Mouse (Mus musculus) spleen, embryonic (tissue): ENCODE results near the gene Tom1l2.

Source experiments
- CTCF ChIA-PET: fragments of 350-600 bp; sonication (Branson Sonifier 250); formaldehyde crosslinking; loops from one replicate; lab custom pipeline; 2022; lab: Charles Lee

The Tom1l2 gene

DNA sequence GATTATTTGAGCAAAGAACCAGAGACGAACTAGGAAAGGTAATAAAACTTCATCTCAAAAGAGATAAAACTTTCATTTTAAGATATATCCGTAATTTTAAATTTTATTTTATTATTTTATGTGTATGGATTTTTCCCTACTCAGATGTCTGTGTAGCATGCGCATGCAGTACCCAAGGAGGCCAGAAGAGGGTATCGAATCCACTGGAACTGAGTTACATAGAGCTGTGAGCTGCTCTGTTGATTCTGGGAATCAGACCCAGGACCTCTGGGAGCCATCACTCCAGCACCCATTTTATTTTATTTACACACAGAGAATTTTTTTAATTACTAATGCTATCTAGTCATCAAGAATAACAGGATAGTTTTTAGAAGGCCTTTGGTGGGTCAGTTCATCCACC, 45.9 kb downstream of the Tom1l2 start:
- CTCF ChIA-PET: interaction anchor here (0.7 kb wide), 1 partner anchor 76 kb away, joined by 13 read pairs; no protein-coding TSS in a partner anchor

DNA sequence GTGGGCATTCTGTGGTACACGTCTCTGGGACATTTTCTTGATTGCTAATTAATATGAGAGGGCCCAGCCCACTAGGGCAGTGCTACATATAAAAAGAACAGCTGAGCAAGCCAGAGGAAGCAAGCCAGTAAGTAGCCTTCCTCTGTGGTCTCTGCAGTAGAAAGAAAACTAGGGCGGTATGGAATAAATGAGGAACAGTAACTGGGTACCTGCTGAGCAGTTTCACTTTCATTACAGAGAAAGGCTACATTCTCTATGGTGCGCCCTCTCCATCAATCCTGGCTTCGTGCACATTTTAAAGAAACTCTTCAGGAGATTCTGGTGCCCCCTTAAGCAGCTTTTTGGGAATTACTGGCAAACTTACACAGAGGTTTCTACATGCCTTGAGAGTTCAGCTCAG, 47.1 kb downstream of the Tom1l2 start:
- CTCF ChIA-PET: no interaction called here

DNA sequence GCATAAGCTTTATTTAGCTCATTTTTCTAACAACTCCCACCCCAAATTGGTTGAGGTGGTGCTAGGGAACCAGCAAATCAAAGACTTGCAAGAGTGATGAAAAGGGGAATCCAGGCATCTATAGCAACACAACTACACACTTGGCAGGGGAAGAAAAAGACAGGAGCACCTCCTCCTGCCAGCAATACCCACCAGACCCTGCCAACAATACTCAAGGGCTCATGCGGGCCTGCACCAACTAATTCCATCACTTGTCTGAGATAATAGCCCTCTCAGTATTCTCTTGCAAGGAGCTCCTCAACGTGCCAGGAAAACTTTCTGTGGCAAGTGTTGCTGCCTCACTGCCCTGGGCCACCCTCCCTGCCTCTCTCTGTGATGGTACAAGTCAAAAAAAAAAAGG, 49.2 kb downstream of the Tom1l2 start:
- CTCF ChIA-PET: interaction anchor here (0.7 kb wide), 1 partner anchor 266 kb away, joined by 10 read pairs; no protein-coding TSS in a partner anchor

DNA sequence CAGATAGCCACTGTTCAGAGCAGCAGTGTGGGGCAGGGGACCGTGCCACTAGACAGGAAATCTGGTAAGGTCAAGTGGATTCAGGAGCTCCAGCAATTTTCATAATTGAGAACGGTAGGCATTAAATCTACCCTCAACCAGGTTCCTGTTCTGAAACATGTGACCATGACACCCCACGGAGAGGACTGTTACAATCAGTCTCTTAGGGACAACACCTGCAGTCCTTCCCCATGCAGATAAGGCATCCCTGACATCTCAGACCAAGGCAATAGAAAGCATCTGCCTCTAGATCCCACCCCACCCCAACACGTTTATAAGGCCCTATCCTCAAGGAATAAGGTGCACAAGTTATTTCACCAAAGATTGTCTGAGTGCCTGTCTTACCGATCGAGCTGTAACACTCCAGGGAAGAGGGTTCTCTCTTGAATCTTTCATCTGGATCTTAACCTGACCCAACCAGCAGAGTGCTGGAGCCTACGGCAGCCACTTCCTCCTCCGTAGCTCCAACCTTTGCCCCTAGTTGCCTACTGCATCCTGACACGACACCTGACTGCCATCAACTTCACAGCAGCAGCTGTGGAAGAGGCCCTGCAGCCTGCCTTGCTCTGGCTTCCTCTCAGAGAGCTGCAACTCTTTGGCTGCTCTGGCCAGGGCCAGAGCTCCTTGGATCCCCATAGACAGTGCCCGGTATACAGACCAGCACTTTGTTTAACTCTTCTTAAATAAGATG, 50.2 kb downstream of the Tom1l2 start:
- CTCF ChIA-PET: no interaction called here

DNA sequence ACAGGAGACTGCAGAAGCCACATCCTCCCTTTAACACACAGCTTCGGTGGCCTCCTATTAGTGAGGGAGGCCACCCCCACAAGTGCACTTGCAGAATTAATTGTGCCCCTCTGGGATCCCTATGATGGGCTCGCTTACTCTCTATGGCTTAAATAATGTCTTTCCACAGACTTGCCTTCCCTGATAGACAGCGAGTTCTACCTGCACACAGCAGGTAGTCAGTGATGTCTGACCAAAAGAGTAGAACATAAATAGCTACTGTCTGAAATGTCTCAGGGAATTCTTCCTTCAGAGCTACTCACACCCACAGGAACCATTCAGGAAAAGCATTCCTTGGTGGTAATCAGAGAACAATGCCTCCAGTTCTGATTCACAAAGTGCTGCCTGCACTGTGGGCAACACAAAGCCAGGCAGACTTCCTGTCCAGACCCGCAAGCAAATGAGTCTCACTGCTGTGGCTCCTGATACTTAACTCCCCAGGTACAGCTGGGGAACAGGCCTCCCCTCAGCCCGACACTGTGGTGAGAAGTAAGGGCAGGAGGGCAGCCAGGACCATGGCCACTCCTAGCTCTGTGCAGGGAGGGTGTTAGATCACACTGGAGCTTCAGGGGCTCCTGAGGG, 51.0 kb downstream of the Tom1l2 start:
- CTCF ChIA-PET: no interaction called here

DNA sequence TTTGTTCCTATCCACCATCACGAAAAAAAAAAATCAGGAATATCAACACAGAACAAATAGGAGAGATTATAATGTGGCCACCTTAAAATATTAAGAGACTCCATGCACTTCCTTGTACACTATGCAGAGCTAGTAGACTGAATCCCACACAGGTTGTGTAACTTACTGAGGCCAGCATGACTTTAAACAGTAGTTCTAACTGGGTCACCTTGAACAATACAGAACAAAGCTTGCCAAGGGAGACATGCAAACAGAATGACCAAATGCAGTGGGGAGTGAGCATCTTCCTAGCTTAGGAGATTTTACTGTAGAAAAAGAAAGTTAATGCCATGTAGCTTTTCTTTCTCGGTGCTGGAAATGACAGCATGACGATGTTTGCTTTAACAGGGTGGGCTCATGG, 52.4 kb downstream of the Tom1l2 start:
- CTCF ChIA-PET: no interaction called here

DNA sequence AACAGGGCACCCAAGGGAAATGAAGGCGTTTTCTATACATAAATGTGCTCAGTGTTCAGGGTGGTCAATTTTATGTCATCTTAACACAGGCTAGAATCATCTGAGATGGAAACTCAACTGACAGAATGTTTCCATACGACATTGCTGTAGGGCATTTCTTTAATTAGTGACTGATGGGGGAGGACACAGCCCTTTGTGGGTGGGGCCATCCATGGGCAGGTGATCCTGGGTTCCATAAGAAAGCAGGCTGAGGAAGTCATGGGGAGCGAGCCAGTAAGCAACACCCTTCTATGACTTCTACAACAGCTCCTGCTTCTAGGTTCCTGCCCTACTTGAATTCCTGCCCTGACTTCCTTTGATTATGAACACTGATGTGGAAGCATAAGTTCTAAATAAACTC, 54.9 kb downstream of the Tom1l2 start:
- CTCF ChIA-PET: no interaction called here

DNA sequence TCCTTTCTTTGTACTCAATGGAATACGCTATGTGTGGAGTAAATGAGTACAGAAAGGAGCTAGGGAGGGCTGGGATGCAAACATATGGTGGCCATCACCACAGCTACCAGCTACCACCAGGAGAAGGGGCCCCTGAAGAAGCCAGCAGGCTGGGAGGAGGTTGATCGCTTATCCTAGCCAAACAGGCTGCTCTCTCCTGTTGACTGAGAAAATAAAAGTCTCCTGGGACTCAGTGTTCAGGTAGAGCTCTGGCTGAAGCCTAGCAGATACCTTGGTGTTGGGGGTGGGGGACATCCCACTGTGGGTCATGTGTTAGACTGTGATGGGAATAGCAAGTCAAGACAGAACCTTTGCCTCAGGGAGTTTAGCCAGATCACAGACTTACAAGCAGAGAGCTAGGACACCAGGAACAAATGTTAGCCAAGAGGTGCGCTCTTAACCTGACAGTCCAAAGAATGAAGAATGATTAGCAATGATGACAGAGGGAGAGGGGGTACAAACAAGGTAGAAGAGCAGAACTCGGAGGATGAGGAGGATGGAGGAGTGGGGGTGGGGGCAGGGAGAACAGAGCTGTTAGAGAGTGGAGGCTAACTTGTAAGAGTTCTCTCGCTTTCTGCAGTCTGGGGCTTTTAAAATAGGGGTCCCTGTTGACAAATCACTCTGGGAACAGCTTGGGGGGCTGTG, 57.9 kb downstream of the Tom1l2 start:
- CTCF ChIA-PET: no interaction called here

DNA sequence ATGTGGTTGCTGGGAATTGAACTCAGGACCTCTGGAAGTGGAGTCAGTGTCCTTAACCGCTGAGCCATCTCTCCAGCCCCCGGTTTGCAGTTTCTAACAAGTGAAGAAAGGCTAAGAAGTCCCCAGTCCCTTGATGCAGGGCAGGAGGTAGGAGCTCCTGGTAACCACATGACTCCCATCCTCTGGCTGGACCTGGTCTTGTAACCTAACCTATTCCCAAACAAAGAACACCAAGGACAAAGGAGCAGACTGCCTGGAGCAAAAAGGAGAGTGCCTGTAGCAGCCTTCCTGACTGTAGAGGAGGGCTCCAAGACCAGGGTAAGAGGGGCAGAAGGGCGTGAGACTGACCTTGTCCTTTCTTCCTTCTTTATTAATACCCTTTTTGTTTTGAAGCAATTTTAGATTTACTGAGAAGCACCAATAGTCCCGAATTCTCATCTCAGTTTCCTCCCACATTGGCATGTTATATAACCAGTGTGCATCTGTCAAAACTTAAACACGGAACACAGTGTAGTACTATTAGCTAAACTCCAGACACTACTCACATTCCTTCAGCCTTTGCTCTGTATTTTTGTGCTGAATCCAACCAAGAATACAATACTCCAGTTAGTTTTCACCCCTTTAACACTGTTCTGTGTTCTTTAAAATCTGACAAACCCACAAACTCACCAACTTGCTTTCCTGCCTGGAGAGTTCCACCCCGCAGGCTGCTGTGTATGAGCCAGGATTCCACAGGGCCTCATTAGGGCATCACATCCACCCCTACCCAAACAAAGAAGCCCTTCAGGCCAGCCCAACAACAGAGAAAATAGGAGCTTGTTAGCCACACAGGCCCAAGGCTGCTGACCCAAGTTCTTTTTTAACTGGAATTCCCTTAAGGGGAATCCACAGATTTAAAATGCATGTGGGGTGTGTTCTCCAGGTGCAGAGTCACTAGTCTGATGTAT, 58.7 kb downstream of the Tom1l2 start:
- CTCF ChIA-PET: no interaction called here

DNA sequence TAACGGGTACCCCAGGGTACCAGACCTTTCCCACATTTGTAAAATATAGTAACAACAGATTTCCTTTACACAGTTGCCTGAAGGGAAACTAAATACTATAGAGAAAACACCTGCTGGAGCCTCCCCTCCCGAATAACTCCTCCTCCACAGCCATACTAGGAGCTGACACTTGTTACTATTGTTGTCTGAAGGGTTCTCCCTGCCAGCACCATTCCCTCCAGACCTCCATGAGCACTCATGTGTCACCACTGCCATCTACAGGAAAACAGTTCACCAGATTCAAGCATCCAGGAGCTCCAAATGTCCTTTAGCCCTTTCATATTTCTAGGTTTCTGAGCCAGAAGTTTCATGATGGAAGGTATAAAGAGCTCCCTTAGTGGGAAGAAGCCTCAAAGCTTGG, 60.0 kb downstream of the Tom1l2 start:
- CTCF ChIA-PET: no interaction called here

DNA sequence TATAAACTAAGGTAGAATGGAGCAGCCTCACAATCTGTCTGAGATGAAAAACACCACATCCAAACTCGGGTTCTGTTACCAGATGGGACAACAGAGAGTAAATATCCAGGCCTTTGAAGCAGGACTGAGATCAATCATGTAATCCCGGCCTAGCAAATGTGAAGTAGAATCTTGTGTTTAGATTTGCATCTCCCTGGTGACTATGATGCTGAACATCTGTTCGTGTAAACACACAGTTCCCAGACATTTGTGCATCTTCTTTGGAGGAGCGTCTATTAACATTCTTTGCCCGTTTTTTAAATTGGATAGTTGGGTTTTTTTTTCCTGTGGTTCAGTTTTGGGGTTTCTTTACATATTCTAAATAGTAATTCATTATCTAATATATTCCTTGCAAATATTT, 63.7 kb downstream of the Tom1l2 start:
- CTCF ChIA-PET: no interaction called here

DNA sequence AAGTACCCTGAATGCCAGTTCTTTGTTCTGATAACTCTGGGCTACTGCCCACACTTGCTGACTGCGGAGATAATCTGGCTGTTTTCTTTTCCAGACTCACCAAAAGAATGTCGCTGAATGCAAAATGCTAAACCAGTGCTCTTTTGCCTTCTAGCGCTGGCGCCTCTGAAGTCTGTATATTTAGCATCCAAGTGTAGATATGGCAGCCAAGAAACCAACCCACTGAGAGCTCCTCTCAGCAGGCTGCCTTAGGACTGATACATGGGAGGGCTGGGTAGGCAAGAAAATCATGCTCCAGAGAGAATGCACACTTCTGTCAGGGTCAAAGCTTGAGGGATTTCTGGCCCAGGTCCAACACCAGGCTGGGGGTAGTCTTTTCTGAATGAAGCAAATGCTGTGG, 66.4 kb downstream of the Tom1l2 start:
- CTCF ChIA-PET: no interaction called here

DNA sequence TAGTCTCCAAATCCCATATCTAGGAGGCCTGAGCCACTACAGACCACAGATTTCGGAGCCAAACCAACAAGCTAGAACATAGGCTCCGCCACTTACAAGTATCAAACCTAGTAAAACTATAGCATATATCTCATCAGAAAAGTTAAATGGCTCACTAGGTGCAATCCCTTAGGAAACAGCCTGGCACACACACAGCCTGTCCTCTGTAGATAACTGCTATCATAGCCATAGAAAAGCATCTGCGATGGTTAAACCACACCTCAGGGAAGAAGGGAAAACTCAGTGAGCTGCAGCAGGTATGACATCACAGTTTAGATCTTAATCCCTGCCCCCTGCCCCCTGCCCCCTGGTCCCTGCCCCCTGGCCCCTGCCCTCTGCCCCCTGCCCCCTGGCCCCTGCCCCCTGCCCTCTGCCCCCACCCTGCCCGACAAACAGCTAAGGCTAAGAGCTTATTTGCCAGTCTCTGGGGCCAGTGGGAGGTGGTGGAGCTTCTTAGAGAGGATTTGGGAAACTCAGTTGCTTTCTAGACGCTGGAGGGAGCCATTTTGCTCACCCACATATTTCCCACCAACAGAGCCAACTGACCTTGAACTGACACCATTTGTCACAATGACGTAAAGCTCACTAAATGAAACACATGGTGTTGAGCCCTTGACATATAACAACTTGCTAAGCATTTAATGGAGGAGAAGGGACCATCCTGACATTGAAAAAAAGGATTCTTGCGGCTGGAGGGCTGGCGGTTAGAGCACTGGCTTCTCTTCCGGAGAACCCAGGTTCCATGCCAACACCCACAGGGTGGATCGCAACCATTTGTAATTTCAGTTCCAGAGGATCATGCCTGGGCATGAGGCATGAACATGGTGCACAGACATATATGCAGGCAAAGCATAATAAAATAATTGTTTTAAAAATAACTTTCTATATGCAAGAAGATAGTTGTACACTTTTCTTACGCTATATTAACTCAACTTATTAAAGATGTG, 72.0 kb downstream of the Tom1l2 start:
- CTCF ChIA-PET: no interaction called here

DNA sequence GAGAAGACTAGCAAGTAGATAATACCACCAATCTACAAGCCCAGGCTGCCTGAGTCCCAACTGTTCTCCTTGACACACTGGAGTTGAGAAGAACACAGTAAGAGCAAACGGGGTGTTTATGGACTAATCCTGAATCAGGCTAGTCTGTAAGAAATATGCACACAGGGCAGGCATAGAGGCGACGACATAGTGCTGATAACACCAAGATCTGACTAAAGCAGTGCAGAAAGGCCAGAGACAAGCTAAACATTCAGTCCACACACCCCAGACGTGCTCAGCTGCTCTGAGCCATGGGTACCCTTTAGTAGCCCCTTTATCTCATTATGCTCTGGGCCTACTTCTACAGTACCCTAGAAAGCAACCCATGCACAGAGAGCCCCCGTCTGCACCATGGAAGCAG, 73.2 kb downstream of the Tom1l2 start:
- CTCF ChIA-PET: no interaction called here

DNA sequence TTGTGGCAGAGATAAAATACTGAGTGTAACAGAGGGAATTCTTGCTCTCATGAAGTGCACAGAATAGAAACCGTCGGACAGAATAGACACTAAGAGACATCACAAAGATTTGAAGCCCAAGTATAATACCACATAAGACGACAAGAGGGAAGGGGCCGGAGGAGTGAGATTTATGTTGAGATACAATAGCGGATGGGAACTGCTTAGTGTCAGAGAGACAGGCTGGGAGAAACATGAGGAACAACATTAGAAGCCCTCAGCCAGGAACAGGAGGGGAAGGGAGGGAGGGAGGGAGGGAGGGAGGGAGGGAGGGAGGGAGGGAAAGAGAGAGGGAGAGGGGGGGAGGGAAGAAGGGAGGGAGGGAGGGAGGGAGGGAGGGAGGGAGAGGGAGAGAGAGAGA, 74.9 kb downstream of the Tom1l2 start:
- CTCF ChIA-PET: no interaction called here

DNA sequence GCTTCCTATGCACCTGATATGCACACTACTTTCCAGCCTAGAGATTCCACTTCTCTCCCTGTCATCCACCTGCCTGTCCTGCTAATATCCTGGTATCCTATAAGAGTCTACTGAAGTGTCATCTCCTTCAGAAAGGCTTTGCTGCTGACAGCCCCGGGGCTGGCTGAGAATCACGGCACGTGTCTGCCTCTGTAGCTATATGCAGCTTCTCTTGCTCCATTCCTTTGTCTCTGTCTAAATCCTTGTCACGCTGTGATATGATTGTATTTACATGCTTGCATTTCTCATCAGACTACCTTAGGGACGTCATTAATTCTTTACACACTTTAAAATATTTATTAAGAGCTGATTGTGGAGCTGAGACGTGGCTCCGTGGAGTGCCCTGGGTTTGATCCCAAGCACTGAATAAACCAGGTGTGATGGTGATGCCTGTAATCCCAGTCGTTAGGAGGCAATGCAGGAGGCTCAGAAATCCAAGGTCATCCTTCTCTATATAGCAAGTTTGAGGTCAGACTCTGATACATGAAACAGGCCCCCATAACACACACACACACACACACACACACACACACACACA, 75.5 kb downstream of the Tom1l2 start:
- CTCF ChIA-PET: no interaction called here

DNA sequence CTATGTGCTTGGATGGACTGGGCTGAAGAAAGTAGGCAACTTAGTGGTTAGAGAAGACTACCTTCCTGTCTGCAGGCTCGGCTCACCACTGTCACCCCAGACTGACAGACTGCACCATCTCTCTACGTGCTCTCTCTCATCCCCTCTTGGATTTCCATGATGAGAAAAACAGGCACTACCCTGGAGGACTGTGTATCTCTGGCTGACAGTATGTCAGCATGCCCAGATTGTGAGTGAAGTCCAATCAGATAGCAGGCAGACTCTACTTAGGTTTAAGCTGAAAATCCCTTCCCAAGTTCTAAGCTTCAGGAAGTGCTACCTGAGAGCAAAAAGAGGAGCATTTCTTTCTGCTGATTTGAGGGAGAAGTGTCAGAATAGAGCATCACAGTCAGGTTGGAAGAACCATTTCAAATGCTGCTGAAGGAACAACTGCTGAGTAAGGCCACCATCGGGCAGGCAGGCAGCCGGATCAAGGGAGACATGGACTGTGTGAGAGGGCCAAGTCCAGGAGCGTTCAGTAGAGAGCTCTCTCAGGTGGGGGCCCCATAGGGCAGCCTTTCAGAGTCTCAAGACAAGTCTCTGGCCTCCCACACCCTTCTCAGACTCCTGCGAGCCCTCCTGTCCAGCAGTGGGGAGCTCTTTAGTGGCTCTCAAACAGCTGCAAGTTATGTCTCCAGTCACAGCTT, 76.2 kb downstream of the Tom1l2 start:
- CTCF ChIA-PET: no interaction called here

DNA sequence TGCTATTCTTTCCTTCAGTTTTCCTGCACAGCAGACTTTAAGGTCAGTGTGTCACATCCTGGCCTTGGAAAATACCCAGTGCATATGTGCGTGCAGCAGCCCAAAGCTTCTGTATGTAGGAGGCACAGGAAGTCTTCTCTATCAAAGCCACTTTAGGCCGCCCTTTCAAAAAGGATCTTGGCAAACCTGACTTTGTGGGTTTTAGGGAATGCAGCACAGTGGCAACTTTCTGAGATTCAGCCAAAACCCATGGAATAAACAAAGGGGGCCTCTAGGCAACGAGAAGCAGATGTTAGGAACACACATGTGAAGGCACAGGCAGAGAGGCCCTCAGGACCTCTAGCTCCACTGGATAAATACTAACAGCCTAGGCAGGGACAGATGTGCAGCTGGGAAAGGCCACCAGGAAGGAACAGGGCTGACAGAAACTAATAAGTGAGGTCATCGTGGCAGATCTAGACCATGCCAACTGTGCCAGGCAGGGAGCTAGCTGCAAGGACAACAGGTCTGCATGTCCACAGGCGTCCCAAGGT, 79.4 kb downstream of the Tom1l2 start:
- CTCF ChIA-PET: no interaction called here

DNA sequence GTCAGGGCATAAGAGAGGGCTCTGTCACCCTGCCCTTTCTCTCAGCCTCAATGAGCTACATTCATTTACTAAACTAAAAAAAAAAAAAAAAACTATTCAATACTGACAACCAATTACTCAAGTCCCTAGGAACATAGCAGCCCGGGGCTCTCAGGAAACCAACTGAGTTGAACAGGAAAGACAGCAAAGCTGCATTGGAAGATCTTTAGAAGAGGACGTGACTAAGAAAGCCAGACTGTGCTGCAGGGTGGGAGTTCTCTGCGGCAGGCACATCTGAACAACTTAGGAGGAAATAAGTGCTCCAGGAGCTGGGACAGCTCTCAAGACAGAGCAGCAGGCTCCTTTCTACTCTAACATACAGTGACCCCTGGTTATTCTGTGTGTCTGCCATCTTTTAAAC, 84.1 kb downstream of the Tom1l2 start:
- CTCF ChIA-PET: interaction anchor here (0.5 kb wide), 1 partner anchor 56 kb away, joined by 3 read pairs; no protein-coding TSS in a partner anchor
